Mouse (Mus musculus) bone marrow, adult 2 months (tissue): ENCODE data around the gene Uba52.

Experiments
- CTCF ChIP-seq: fragments of 200-500 bp; IDR thresholded peaks from 2 replicates; pipeline ENCODE4 v1.5.1; 2011; ENCODE audit warnings: low read length, control low read depth; ENCODE audit not compliant: control insufficient read depth, insufficient read depth
- POLR2A ChIP-seq: fragments of 200-500 bp; IDR thresholded peaks from 2 replicates; pipeline ENCODE4 v1.6.1; 2011; ENCODE audit warnings: low read depth, mild to moderate bottlenecking, control low read depth, low read length, borderline replicate concordance; ENCODE audit not compliant: control insufficient read depth

DNA sequence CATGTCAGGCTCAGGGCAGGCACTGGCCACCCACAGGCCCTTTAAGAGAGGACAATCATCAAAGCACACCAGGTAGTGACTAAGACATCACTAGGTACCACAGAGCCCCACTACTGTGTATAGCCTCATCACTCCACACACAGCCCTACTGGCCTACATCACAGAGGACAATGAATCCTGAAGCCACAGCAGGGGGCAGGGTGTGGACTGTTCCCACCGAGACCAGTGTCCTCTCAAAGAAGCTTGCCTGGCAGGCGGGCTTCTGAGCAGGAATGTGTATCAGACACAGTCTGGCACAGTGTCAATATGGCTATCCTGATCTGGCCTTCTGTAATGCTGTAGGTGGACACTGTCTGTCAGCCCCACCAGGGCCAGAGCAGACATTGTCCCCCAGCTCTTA is 40.7 kb downstream of the Uba52 start:
- TF ChIP-seq POLR2A: no peak
- TF ChIP-seq CTCF: no peak
